Mouse (Mus musculus): Measurements from ENCODE around the gene Krtap5-4. TPM values are rescaled to one million over a fixed set of nuclear protein-coding genes. Genes with fewer than 3 reads are reported as not detected.
"Not testable (repeated sequence)": the region's sequence is repeated elsewhere in the genome, so short reads cannot be mapped to it uniquely, and the experiment has no call there.

Krtap5-4 gene
- total and polyA plus RNA-seq, 2 experiments from 2014 or later: not detected

- peak overlapping the region; percentile 82 for H3K4me2 ChIP-seq (ENCODE audit: low read depth)
- H3K4me3 ChIP-seq (ENCODE audit: low read depth, low read length): peak overlapping the region; percentile 59
- H3K9ac ChIP-seq: peak overlapping the region; percentile 53
- 2% methylated on average over 38 of the region's 38 CpGs for WGBS
- H3K36me3 ChIP-seq (ENCODE audit: insufficient read depth): no peaks in the 10 kb centered on the region
- H3K9me3 ChIP-seq (ENCODE audit: low read length): no peaks in the 10 kb centered on the region
- ATAC-seq (peak; percentile 63), DNase-seq (no peak)
- TF ChIP-seq CTCF (IDR thresholded peaks at IDR 0.05; ENCODE audit: low read depth): no peak; the same call in 1 of the 2 replicates
- no peaks in the 10 kb centered on the region for H3K27me3 ChIP-seq (ENCODE audit: insufficient read depth, low read length)
- H3K4me1 ChIP-seq (ENCODE audit: insufficient read depth): 0 out of 2 replicates have a peak, but pooled peaks cover 3% of the 10 kb centered on the region
- peak overlapping the region; percentile 42; the same call in 1 of the 2 replicates for H3K27ac ChIP-seq (ENCODE audit: low read depth, low read length)
Measured at GRCm38 (mm10) chr7:142284023-142284591, 19.2 kb upstream of the Krtap5-4 start.

DNA sequence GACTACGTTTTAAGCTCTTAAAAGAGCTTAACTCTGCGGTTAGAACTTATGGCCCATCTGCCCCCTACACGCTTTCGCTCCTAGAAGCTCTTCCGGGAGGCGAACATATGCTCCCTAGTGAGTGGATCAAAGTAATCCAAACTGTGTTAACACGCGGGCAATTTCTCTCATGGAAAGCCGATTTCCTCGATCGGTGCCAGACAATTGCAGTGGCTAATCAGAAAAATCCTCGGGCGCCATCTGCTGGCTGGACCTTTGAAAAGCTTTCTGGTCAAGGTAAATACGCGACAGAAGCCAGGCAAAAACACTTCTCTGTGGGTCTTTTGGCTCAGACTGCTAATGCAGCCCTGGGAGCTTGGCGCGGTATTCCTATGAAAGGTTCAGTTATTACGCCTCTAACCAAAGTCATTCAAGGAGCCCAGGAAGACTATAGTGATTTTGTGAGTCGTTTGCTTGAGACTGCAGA is 18.7 kb upstream of the Krtap5-4 start:
- DNase-seq (peak; percentile 95), ATAC-seq (peak; percentile 90)
- H3K4me1 ChIP-seq (ENCODE audit: insufficient read depth): 0 out of 2 replicates have a peak, but pooled peaks cover 3% of the 10 kb centered on the region
- peak overlapping the region; percentile 42 for H3K27ac ChIP-seq (ENCODE audit: low read depth, low read length)
- peak; percentile 81 for TF ChIP-seq CTCF (IDR thresholded peaks at IDR 0.05; ENCODE audit: low read depth)
- under 1% methylated on average over 19 of the region's 19 CpGs for WGBS
- H3K9me3 ChIP-seq (ENCODE audit: low read length): no peaks in the 10 kb centered on the region
- H3K27me3 ChIP-seq (ENCODE audit: insufficient read depth, low read length): no peaks in the 10 kb centered on the region
- no peaks in the 10 kb centered on the region for H3K36me3 ChIP-seq (ENCODE audit: insufficient read depth)
- peak overlapping the region; percentile 59 for H3K4me3 ChIP-seq (ENCODE audit: low read depth, low read length)
- H3K4me2 ChIP-seq (ENCODE audit: low read depth): peak overlapping the region; percentile 82
- H3K9ac ChIP-seq: peak overlapping the region; percentile 53

GRCm38 (mm10) chr7:142285130-142285835 is 18.1 kb upstream of the Krtap5-4 start:
- ATAC-seq (peak; percentile 71), DNase-seq (no peak)
- H3K4me2 ChIP-seq (ENCODE audit: low read depth): peak overlapping the region; percentile 82
- no peaks in the 10 kb centered on the region for H3K9me3 ChIP-seq (ENCODE audit: low read length)
- H3K9ac ChIP-seq: peak overlapping the region; percentile 53; the same call in 1 of the 2 replicates
- H3K4me1 ChIP-seq (ENCODE audit: insufficient read depth): 0 out of 2 replicates have a peak, but pooled peaks cover 3% of the 10 kb centered on the region
- peak; percentile 54 for TF ChIP-seq CTCF (IDR thresholded peaks at IDR 0.05; ENCODE audit: low read depth)
- H3K36me3 ChIP-seq (ENCODE audit: insufficient read depth): no peaks in the 10 kb centered on the region
- no peaks in the 10 kb centered on the region for H3K27me3 ChIP-seq (ENCODE audit: insufficient read depth, low read length)
- H3K4me3 ChIP-seq (ENCODE audit: low read depth, low read length): peak overlapping the region; percentile 59
- WGBS: 22% methylated on average over 23 of the region's 23 CpGs
- H3K27ac ChIP-seq (ENCODE audit: low read depth, low read length): peak overlapping the region; percentile 4; the same call in 1 of the 2 replicates

- H3K27ac ChIP-seq (ENCODE audit: low read depth, low read length); H3K36me3 ChIP-seq (ENCODE audit: insufficient read depth); H3K9me3 ChIP-seq (ENCODE audit: low read length); H3K4me1 ChIP-seq (ENCODE audit: insufficient read depth); H3K27me3 ChIP-seq (ENCODE audit: insufficient read depth, low read length); H3K9ac ChIP-seq; ATAC-seq; H3K4me3 ChIP-seq (ENCODE audit: low read depth, low read length); H3K4me2 ChIP-seq (ENCODE audit: low read depth); DNase-seq: not testable (repeated sequence)
- 84% methylated on average over 9 of the region's 9 CpGs for whole genome bisulfite sequencing
Measured at GRCm38 (mm10) chr7:142285910-142286612, 17.3 kb upstream of the Krtap5-4 start.

DNA sequence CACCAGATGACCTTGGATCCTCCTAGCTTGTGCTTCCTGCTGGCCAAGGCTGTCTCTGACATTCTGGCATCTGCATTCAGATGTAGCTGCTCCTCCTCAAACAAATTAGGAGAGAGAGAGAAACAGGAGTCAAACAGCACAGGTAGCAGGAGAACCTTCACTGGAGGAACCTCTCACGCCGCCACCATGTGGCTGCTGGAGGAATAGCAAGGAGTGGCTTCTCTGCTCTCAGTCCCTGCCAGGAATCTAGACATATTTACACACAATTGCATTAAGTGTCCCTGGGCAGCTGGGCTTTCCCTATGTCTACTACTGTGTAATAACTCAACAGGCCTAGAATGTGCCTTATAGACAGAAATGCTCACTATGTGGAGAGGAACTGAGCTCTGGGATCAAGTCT is 9.5 kb upstream of the Krtap5-4 start:
- not testable (repeated sequence) for H3K4me1 ChIP-seq (ENCODE audit: insufficient read depth); ATAC-seq; H3K9me3 ChIP-seq (ENCODE audit: low read length); H3K27ac ChIP-seq (ENCODE audit: low read depth, low read length); H3K36me3 ChIP-seq (ENCODE audit: insufficient read depth); H3K4me3 ChIP-seq (ENCODE audit: low read depth, low read length); H3K4me2 ChIP-seq (ENCODE audit: low read depth); H3K9ac ChIP-seq; H3K27me3 ChIP-seq (ENCODE audit: insufficient read depth, low read length)
- DNase-seq: peak; percentile 40
- WGBS: 0% methylated on average over 2 of the region's 2 CpGs
- TF ChIP-seq CTCF (IDR thresholded peaks at IDR 0.05; ENCODE audit: low read depth): peak; percentile 71

- Histone ChIP-seq H3K27me3 (ENCODE audit: insufficient read depth, low read length) (no peaks in the 10 kb centered on the region), H3K9me3 (ENCODE audit: low read length) (no peaks in the 10 kb centered on the region), H3K4me3 (ENCODE audit: low read depth, low read length) (no peak overlapping the region), H3K36me3 (ENCODE audit: insufficient read depth) (no peaks in the 10 kb centered on the region), H3K9ac (no peak overlapping the region), H3K4me1 (ENCODE audit: insufficient read depth) (no peaks in the 10 kb centered on the region), H3K27ac (ENCODE audit: low read depth, low read length) (no peak overlapping the region), H3K4me2 (ENCODE audit: low read depth) (no peak overlapping the region)
- ATAC-seq (no peak), DNase-seq (no peak)
- TF ChIP-seq CTCF (IDR thresholded peaks at IDR 0.05; ENCODE audit: low read depth): no peak
Measured at GRCm38 (mm10) chr7:142295418-142295817, 7.9 kb upstream of the Krtap5-4 start.

DNA sequence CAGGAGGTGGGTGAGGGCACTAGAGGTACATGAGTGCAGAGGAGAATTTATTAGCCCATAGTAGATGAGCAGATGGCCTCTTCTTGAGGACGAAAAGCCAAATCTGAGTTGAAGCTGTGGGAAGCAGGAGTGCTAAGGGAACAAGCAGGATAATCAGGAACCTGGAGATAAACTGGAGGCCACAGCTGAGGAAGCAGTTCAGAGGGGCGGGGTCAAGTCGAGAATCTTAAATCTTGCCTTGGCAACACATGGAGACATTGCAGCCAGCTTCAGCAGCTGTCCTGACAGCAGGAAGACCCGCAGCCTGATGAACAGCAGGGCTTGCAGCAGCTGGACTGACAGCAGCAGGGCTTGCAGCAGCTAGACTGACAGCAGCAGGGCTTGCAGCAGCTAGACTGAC is 7.2 kb upstream of the Krtap5-4 start:
- ATAC-seq; H3K27ac ChIP-seq (ENCODE audit: low read depth, low read length); H3K9me3 ChIP-seq (ENCODE audit: low read length); H3K4me3 ChIP-seq (ENCODE audit: low read depth, low read length); H3K27me3 ChIP-seq (ENCODE audit: insufficient read depth, low read length); DNase-seq; H3K36me3 ChIP-seq (ENCODE audit: insufficient read depth); H3K4me2 ChIP-seq (ENCODE audit: low read depth); H3K4me1 ChIP-seq (ENCODE audit: insufficient read depth); H3K9ac ChIP-seq: not testable (repeated sequence)
- 40% methylated on average over 4 of the region's 4 CpGs for WGBS

DNA sequence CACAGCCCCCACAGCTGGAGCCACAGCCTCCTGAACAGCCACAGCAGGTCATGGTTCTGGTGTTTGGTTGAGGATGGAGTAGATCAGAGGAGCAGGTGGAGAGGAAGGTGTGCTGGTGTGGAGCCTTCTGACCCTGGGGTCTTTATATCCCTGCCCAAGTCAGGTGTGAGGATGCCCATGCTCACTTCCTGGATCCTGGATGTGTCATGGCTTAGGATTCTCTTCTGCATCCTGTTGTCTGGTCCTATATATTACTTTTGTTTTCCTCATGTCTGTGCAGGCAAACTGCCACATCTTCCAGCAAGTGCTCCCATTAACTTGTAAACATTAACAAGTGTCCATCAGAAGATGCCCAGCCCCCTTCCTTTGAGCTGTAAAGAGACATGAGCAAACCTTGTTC is 6.3 kb upstream of the Krtap5-4 start, which contains the start of gene Krtap5-1:
TSS of gene Krtap5-1 (minus strand) at position 101 of the 400 bp plus-strand sequence.
- H3K4me3 ChIP-seq (ENCODE audit: low read depth, low read length); H3K27me3 ChIP-seq (ENCODE audit: insufficient read depth, low read length); H3K36me3 ChIP-seq (ENCODE audit: insufficient read depth); H3K27ac ChIP-seq (ENCODE audit: low read depth, low read length); H3K9ac ChIP-seq; ATAC-seq; H3K9me3 ChIP-seq (ENCODE audit: low read length); H3K4me1 ChIP-seq (ENCODE audit: insufficient read depth); DNase-seq; H3K4me2 ChIP-seq (ENCODE audit: low read depth): not testable (repeated sequence)

DNA sequence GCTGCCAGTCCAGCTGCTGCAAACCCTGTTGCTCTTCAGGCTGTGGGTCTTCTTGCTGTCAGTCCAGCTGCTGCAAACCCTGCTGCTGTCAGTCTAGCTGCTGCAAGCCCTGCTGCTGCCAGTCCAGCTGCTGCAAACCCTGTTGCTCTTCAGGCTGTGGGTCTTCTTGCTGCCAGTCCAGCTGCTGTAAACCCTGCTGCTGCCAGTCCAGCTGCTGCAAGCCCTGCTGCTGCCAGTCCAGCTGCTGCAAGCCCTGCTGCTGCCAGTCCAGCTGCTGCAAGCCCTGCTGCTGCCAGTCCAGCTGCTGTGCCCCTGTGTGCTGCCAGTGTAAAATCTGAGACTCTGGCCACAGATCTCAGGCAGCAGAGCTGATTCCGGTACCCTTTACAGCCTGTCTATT is 580 bp downstream of the Krtap5-4 start:
- H3K4me2 ChIP-seq (ENCODE audit: low read depth); H3K4me3 ChIP-seq (ENCODE audit: low read depth, low read length); H3K27me3 ChIP-seq (ENCODE audit: insufficient read depth, low read length); DNase-seq; H3K9ac ChIP-seq; H3K4me1 ChIP-seq (ENCODE audit: insufficient read depth); ATAC-seq; H3K9me3 ChIP-seq (ENCODE audit: low read length); H3K27ac ChIP-seq (ENCODE audit: low read depth, low read length); H3K36me3 ChIP-seq (ENCODE audit: insufficient read depth): not testable (repeated sequence)
- WGBS: 92% methylated on average over 1 of the region's 1 CpGs

Data from forebrain, postnatal 0 days (tissue).